Mouse (Mus musculus) G1E (cell line): ENCODE results near the gene Mmp28.

ENCODE experiments used
- CTCF ChIP-seq: IDR thresholded peaks from 2 replicates; pipeline ENCODE4 v1.5.1; 2012; ENCODE audit warnings: low read depth, low read length, inconsistent platforms, mixed read lengths
- POLR2AphosphoS5 ChIP-seq: IDR thresholded peaks from 2 replicates; pipeline ENCODE4 v1.6.1; 2012; ENCODE audit warnings: low read depth, low read length, inconsistent platforms; ENCODE audit not compliant: insufficient replicate concordance

DNA sequence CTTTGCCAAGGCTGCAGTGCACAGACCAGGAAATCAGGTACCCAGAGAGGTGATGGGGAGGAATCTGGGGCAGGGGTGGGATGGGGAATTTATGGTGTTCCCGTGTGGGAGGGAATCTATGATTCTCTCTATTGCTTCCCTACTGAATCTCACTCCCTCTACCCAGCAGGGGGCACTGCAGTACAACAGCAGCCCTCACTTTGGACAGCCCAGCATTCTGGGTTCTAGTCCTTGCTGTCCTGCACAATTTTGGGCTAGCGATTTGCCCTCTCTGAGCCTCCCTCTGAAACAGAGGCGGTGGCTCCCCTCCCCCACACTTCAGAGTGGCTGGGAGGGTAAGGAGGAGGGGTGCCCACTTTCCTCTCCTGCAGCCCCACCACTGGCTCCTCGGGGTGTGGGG lies 42.5 kb downstream of the Mmp28 start:
- TF ChIP-seq CTCF (no peak), POLR2AphosphoS5 (no peak)
